Mouse (Mus musculus) lung, postnatal 25 days (tissue): ENCODE data around the gene Spaca4.

Source experiments
- DNase-seq: peaks from one replicate; pipeline ENCODE4 v3.0.0; 2022; ENCODE audit warnings: low spot score

Spaca4 gene

DNA sequence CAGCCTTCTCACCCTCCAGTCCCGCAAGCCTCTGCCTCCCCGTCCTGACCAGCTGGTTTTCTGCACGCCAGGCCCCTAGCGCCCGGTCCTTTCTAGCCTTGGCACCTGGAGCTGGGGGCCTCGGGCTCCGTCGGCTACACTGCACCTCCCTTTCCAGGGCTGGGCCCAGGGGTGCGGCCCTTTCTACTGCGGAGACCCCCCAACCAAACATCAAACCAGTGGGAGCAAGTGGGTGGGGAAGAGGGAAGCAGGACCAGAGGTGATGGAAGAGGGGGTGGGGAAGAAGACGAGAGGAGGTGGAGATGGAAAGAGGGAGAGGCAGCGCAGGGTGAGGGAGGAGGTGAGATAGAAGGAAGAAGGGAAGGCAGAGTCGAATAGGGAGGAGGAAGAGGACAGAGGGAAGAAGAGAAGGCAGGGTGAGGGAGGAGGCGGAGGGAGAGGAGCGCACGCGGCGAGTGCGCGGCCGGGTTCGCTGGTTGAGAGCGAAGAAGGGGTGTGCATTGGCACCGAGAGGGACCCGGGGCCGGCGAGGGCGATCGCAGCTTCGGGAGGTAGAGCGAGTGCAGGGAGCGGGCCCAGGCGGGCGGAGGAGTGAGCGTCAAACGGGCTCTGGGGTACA, 26.0 kb downstream of the Spaca4 start, which contains the start of gene Car11:
TSS of gene Car11 (plus strand) at position 321 of the 619 bp plus-strand sequence.
- DNase-seq: no peak

DNA sequence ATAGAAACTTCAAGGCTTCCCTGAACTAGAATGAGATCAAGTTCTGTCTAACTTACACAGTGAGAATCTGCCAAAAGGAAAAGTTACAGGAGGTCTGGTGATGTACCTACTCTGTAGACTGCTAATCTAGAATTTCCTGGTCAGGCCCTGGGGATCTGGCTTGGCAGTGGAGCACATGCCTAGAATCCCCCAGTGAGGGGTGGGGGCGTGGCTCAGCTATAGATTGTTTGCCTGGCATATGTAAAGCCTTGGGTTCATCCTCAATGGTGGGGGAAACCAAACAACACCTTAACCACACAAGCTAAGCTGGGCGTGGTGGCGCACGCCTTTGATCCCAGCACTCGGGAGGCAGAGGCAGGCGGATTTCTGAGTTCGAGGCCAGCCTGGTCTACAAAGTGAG, 27.7 kb downstream of the Spaca4 start:
- no peak for DNase-seq

DNA sequence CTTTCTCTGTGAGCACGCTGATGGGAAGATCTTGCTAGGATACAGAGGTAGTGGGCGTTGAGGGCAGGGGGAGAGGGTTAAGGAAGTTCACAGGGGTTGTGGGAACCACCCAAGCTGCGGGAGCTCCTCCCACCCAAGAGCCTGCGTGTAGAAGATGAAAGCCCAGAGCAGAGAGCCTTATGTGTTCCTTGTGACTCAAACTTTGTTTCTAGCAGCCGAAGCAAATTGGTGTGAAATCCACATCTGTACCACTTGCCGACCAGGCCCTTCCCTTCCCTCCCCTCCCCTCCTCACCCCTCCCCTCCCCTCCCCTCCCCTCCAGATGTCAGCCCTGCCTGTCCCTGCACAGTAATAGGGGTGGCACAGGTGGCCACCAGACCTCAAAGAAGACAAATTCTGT, 30.5 kb downstream of the Spaca4 start:
- DNase-seq: no peak

DNA sequence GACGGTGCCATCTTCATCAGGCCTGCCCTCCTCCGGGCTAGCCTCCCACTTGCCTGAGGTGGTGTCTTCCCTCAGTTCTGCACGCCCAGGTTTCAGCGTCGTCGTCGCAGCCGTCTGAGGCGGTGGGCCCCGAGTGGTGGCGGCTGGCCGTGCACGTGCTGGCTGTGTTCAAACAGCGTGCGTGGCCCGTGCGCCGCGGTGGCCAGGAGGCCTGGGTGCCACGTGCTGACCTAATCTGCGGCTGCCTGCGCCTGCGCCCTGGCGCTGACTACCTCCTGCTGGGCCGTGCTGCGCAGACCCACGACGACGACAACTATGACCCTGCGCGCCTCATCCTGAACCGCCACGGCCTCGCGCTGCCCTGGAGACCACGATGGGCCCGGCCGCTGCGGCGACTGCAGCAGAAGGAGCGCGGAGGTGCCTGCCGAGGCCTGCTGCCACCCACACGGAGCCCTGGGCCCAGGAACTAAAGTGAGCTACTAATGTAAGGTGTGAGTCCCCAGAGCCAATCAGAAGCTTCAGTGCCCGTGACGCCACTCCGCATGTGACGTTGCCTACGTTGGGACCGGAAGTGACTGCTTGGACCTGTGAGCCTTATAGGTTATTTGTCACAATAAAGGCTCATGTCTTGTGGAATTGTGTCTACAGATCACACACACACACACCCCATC, 31.6 kb downstream of the Spaca4 start, which contains the start of gene Sec1:
TSS of gene Sec1 (minus strand) at position 482 of the 671 bp plus-strand sequence.
- no peak for DNase-seq

DNA sequence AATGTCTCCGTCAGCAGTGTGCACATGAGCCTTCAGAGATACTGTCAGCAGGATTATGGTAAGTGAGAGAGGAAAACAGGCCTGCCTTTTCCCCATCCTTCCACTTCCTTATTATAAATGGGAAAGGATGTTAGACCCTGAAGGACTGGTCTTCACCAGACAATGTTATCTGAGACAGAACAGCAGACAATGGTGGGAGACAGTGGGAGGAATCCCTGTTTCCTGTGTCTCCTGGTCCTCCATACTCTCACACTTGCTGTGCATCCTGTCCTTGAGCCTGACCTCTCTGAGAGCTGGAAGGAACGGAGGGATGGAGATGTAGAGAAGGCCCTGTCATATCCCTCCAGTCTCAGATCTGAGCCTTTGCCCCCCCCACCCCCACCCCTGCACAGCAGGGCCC, 33.2 kb downstream of the Spaca4 start:
- DNase-seq: no peak

DNA sequence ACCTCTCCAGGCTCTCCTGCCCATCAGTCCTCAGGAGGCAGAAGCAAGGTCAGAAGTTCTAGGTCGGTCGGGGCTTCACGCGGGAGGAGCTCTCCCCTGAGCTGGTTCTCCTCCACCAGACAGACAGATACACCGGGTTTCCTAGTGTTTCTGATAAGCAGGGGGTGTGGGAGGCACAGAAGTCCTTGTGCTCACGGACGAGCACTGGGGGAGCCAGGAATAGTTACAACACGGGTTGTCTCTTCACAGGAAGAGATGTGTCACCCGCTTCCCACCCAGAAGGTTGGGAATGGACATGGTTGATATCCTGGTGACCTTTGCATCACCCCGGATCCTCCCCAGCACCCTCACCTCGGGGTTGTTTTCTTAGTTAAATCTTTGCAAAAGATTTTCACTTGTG, 35.8 kb downstream of the Spaca4 start:
- no peak for DNase-seq

DNA sequence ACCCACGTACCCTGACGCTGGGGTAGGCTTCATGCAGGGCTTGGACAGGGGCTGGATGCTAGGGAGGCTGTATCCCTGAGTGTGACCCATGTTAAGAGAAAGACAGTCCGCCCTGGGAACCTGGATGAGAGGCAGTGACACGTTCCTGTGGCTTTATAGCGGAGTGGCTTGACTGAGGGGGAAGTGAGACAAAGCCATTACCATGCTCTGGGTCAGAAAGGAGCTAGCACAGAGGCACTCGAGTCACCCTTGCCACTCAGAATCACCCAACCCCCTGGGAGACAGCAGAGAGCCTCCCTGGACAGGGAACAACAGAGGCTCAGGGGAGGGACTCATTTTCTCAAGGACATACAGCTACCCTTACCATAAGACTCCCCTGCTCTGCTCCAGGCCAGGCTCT, 36.5 kb downstream of the Spaca4 start:
- DNase-seq: no peak

DNA sequence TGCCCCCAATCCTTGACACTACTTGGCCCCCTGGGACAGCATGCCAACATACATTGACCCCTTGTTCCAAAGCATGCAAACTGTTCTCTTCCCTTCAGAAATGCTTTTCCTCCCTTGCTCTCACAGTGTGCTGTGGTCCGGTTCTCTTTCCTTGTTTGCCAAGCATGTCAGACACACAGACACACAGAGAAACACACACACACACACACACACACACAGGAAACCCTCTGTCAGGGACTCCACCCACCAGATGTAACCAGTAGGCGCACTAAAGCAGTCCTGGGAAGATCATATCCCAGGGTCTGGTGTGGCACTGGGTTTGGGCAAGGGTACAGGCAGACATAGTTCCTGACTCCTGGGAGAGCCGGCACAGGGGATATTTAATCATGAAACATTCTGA, 38.8 kb downstream of the Spaca4 start:
- no peak for DNase-seq

DNA sequence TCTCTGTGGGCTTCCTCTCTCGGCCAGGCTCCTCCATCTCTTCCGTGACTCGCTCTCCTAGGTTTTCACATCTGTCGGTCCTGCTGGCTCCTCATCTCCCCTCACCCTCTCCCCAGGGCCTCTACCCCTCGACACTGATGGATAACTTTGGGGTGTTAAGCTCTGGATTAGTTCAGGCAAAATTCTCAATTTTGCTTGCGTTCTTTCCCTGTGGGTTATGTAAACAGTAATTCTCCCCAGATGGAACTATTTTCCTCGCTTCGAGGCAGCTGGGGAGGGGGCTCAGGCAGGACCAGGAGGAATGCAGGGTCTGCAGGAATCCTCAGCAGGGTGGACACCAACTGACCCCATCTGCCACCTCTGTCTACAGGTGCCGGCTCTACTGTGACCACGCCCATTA, 39.8 kb downstream of the Spaca4 start:
- DNase-seq: no peak

DNA sequence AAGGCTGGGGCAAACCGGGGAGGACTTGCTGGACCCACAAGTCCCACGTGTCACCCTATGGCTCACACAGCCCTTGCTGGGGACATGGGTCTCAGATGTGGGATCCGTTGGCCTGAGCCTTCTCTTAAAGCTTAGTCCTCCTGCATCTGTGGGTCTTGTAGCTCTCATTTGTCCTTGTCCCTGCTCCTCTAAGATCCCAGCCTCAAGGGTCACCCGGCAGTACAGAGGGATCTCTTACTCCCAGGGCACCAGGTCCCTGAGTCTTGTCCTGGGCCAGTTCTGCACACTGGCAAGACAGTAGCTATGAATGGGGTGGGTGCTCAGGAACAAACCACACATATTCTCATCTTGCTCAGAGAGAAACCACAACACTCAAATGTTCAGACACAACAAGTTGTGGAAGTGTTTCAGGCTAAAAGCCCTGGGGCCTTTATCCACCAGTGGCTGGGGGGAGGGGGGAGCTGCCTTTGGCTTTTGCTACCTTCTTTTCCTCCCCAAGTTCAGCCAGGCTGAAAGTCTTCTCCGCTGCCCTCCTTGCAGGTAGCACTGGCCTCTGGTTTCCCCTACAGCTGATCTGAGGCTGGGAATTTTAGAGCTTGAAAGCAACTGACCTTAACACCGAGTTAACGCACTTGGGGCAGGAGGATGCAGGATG, 42.1 kb downstream of the Spaca4 start, which contains the start of gene Ntn5:
TSS of gene Ntn5 (plus strand) at position 627 of the 655 bp plus-strand sequence.
- no peak for DNase-seq

DNA sequence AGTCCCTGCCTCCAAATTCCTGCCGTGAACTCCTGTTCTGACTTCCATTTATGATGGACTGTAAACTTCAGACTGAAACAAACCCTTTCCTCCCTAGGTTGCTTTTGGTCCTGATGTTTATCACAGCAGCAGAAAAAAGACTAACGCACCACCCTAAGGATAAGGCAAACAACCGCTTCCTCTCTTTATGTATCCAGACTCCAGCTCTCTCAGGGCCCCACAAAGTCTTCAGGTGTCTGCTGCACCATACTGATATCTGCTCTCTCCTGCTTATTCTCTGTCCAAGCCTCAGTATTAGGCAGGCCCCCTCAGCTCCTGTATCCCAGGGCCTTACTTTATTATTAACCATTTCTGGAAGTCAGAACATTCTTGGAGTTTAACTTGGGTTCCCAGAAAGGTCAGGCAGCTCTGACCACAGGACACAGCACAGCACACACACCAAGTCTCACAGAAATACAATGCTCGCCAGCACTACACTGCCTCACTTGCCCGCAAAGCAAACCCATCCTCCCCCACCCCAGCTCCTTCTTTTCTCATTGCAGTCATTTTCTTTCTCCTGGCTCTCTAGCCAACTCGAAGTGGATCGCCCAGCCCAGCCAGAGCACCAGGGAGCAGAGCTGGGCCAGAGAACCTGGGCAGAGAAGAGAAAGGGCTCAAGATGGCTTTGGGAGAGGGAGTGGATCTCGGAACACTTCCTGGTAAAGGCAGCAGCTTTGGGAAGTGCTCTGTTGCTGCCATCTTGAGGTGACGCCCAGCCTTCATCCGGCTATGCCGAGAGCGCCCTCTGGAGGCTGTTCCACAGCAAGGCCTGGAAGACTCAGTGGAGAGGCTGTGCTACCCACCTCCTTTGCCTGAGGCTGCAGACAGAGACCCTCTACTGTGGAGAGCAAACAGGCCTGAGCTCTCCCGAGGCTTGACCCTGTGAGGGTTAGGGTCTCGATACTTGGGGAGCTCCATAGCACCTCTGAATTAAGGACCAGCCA, 43.2 kb downstream of the Spaca4 start:
- DNase-seq: peak; percentile 92

DNA sequence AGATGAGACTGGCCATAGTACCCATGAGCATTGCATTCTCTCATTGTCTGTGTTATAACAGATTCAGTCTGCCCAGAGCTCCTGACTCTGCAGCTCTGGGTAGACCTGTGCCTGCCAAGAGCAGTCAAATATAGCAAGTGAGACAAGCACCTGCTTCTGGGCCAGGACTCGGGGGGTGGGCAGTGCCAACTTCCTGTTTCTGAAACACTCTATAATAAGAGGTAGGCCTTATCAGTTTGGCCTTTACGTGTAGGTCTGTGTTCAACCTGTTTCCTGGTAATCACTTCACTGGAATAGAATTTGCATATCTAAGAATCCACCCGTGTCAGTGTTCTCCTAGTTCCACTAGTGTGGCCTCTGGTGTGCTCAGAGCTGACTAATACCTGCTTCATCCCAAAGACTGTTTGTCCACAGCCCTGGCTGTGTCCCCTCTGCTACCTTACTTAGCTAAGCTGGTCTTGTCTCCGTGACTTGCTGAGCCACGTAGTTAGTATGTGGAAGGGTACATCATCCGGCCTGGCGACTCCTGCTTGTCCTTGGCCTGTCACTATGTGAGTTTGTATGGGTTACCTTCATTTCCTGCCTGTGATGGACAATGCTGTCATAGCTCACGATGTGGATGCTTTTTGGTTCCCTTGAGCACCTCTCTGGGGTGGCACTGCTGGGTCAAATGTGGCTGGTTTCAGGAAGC, 44.4 kb downstream of the Spaca4 start:
- peak; percentile 74 for DNase-seq

DNA sequence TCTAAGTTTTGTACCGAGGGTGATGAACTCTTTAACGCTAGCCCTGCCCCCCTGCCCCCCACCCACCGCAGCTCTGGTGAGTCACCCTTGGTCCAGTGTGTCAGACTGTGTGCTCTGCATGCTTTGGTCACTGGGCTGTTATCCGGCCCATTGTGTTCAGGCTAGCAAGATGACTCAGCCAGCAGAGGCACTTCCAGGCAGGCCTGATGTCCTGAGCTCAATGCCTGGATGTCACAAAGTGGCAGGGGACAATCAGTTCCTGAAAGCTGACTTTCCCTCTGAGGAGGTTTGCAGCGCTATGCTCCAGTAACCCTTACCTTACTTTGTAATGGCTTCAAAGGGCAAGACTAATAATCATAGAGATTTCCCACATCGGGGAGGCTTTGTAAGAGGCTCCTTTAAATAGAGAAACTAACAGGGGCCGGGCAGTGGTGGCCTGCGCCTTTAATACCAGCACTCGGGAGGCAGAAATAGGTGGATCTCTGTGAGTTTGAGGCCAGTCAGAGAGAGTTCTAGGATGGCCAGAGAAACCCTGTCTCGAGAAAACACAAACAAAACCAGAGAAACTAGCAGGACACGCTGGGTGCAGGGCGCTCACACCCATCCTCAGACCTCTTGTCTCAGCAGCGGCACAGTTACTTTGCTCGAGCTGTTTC, 45.5 kb downstream of the Spaca4 start:
- peak; percentile 75 for DNase-seq

DNA sequence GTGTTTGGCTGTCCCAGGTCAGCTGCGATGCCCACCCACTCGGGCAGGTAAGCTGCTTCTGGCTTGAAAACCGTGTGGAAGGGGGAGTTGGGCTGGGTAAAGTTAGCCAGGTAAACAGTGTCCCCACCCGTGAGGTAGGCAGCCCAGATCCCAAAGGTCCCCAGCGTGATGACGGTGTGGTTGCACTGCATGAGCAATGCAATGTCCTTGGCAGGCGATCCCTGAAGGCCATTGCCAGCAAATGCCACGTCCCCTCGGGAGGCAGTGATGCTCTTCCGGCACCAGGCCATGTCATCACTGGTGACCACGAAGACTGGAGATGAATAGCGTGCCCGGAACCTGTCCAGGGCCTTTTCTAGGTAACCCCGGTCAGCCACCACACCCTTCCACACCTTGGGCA, 47.1 kb downstream of the Spaca4 start:
- DNase-seq: no peak

DNA sequence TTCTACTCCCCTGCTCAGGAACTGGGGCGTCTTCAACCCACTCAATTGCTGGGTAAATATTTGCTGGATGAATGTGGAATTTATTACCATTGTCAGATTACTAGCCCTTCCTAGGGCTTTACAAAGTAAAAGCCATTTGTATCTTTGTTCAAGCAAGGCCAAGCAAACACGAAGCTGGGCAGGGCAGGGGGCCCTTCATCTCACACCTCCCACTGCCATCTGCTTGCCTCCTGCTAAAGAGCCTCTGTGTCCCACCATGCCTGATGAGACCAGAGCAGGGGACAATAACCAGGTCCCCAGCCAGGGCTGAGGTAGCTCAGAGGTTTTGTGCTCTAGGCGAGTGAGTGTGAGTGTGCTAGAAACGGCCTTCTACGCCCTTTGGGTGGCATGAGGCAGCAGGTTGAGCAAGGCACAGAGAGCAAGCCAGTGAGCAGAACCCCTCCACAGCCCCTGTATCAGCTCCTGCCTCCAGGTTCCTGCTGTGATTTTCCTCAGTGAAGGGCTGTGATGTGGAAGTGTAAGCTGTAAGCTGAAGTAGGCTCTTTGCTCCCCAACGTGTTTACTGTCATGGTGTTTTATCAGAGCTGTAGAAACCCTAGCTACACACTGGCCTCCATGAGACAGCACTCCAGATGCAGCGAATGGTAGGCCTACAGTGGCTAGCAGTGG, 47.9 kb downstream of the Spaca4 start:
- no peak for DNase-seq
